Mouse (Mus musculus): ENCODE data around the gene B130006D01Rik. TPM values are rescaled to one million over a fixed set of nuclear protein-coding genes. Genes with fewer than 3 reads are reported as not detected.

B130006D01Rik gene
- polyA plus RNA-seq, 1 experiment, result 0.34 TPM

- TF ChIP-seq POLR2A (IDR thresholded peaks at IDR 0.05; ENCODE audit: control insufficient read depth, extremely low read depth, insufficient read depth, low read length, poor library complexity) (no peak), CTCF (IDR thresholded peaks at IDR 0.05; ENCODE audit: borderline replicate concordance, control insufficient read depth, extremely low read depth, insufficient read depth, low read length, poor library complexity) (no peak)
- no peak for DNase-seq
- over 99% methylated on average over 4 of the region's 4 CpGs for whole genome bisulfite sequencing
- no peaks in the 10 kb centered on the region for H3K27me3 ChIP-seq (ENCODE audit: control insufficient read depth, insufficient read depth, low read length)
- H3K27ac ChIP-seq (ENCODE audit: control insufficient read depth, insufficient read depth, low read length), result no peak overlapping the region
- 0 out of 2 replicates have a peak, but pooled peaks cover 2% of the 10 kb centered on the region for H3K4me1 ChIP-seq (replicated peaks; ENCODE audit: control insufficient read depth, insufficient read depth, low read length)
- no peaks in the 10 kb centered on the region for H3K36me3 ChIP-seq (ENCODE audit: control insufficient read depth, insufficient read depth, low read length)
- H3K4me3 ChIP-seq (ENCODE audit: control insufficient read depth, insufficient read depth, low read length), result no peak overlapping the region
These were observed 1.1 kb downstream of the B130006D01Rik start for GRCm38 (mm10) chr11:95724466-95724865.

GRCm38 (mm10) chr11:95726156-95726555 lies 2.8 kb downstream of the B130006D01Rik start:
- TF ChIP-seq POLR2A (IDR thresholded peaks at IDR 0.05; ENCODE audit: control insufficient read depth, extremely low read depth, insufficient read depth, low read length, poor library complexity), result no peak
- TF ChIP-seq CTCF (IDR thresholded peaks at IDR 0.05; ENCODE audit: borderline replicate concordance, control insufficient read depth, extremely low read depth, insufficient read depth, low read length, poor library complexity), result no peak
- Histone ChIP-seq H3K36me3 (ENCODE audit: control insufficient read depth, insufficient read depth, low read length) (no peaks in the 10 kb centered on the region), H3K4me3 (ENCODE audit: control insufficient read depth, insufficient read depth, low read length) (no peak overlapping the region), H3K4me1 (replicated peaks; ENCODE audit: control insufficient read depth, insufficient read depth, low read length) (0 out of 2 replicates have a peak, but pooled peaks cover 2% of the 10 kb centered on the region), H3K27ac (ENCODE audit: control insufficient read depth, insufficient read depth, low read length) (no peak overlapping the region), H3K27me3 (ENCODE audit: control insufficient read depth, insufficient read depth, low read length) (no peaks in the 10 kb centered on the region)
- 89% methylated on average over 4 of the region's 4 CpGs for WGBS
- no peak for DNase-seq

- no peaks in the 10 kb centered on the region for H3K27me3 ChIP-seq (ENCODE audit: control insufficient read depth, insufficient read depth, low read length)
- H3K27ac ChIP-seq (ENCODE audit: control insufficient read depth, insufficient read depth, low read length), result no peak overlapping the region
- H3K4me3 ChIP-seq (ENCODE audit: control insufficient read depth, insufficient read depth, low read length), result no peak overlapping the region
- H3K36me3 ChIP-seq (ENCODE audit: control insufficient read depth, insufficient read depth, low read length), result no peaks in the 10 kb centered on the region
- H3K4me1 ChIP-seq (replicated peaks; ENCODE audit: control insufficient read depth, insufficient read depth, low read length), result 0 out of 2 replicates have a peak, but pooled peaks cover 2% of the 10 kb centered on the region
- TF ChIP-seq CTCF (IDR thresholded peaks at IDR 0.05; ENCODE audit: borderline replicate concordance, control insufficient read depth, extremely low read depth, insufficient read depth, low read length, poor library complexity) (no peak), POLR2A (IDR thresholded peaks at IDR 0.05; ENCODE audit: control insufficient read depth, extremely low read depth, insufficient read depth, low read length, poor library complexity) (no peak)
- DNase-seq, result no peak
- WGBS, result 80% methylated on average over 5 of the region's 5 CpGs
These were observed 4.6 kb downstream of the B130006D01Rik start for GRCm38 (mm10) chr11:95727947-95728346.

GRCm38 (mm10) chr11:95728916-95729907 lies 5.8 kb downstream of the B130006D01Rik start:
- Histone ChIP-seq H3K4me1 (replicated peaks; ENCODE audit: control insufficient read depth, insufficient read depth, low read length) (0 out of 2 replicates have a peak, but pooled peaks cover 2% of the 10 kb centered on the region), H3K36me3 (ENCODE audit: control insufficient read depth, insufficient read depth, low read length) (no peaks in the 10 kb centered on the region), H3K27ac (ENCODE audit: control insufficient read depth, insufficient read depth, low read length) (no peak overlapping the region), H3K4me3 (ENCODE audit: control insufficient read depth, insufficient read depth, low read length) (no peak overlapping the region), H3K27me3 (ENCODE audit: control insufficient read depth, insufficient read depth, low read length) (no peaks in the 10 kb centered on the region)
- DNase-seq, result no peak
- TF ChIP-seq POLR2A (IDR thresholded peaks at IDR 0.05; ENCODE audit: control insufficient read depth, extremely low read depth, insufficient read depth, low read length, poor library complexity) (no peak), CTCF (IDR thresholded peaks at IDR 0.05; ENCODE audit: borderline replicate concordance, control insufficient read depth, extremely low read depth, insufficient read depth, low read length, poor library complexity) (no peak)
- 70% methylated on average over 12 of the region's 12 CpGs for WGBS

GRCm38 (mm10) chr11:95734485-95734884 lies 11.1 kb downstream of the B130006D01Rik start:
- no peaks in the 10 kb centered on the region for H3K36me3 ChIP-seq (ENCODE audit: control insufficient read depth, insufficient read depth, low read length)
- no peaks in the 10 kb centered on the region for H3K27me3 ChIP-seq (ENCODE audit: control insufficient read depth, insufficient read depth, low read length)
- no peak overlapping the region for H3K27ac ChIP-seq (ENCODE audit: control insufficient read depth, insufficient read depth, low read length)
- no peak overlapping the region for H3K4me3 ChIP-seq (ENCODE audit: control insufficient read depth, insufficient read depth, low read length)
- TF ChIP-seq CTCF (IDR thresholded peaks at IDR 0.05; ENCODE audit: borderline replicate concordance, control insufficient read depth, extremely low read depth, insufficient read depth, low read length, poor library complexity) (no peak), POLR2A (IDR thresholded peaks at IDR 0.05; ENCODE audit: control insufficient read depth, extremely low read depth, insufficient read depth, low read length, poor library complexity) (no peak)
- DNase-seq, result no peak
- H3K4me1 ChIP-seq (replicated peaks; ENCODE audit: control insufficient read depth, insufficient read depth, low read length), result peaks cover 3% of the 10 kb centered on the region
- WGBS, result 78% methylated on average over 2 of the region's 2 CpGs

DNA sequence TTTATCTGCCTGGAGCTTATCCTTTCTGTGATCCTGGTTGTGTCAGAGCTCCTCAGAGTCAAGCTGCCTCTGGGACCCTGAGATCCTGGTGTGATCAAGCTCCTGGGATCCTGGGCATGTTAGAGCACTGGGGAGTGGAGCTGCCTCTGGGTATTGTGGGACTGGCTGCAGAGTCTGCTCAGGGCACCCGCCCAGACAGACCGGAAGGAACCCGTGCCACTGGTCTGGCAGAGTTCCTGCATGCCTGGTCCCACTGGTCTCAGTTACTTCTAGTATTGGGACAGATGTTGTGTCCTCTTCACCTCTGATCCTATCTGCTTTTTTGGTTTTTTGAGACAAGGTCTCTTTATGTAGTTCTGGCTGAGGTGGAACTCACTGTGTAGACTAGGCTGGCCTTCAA lies 14.4 kb downstream of the B130006D01Rik start:
- no peak overlapping the region for H3K4me3 ChIP-seq (ENCODE audit: control insufficient read depth, insufficient read depth, low read length)
- H3K27ac ChIP-seq (ENCODE audit: control insufficient read depth, insufficient read depth, low read length), result no peak overlapping the region
- TF ChIP-seq CTCF (IDR thresholded peaks at IDR 0.05; ENCODE audit: borderline replicate concordance, control insufficient read depth, extremely low read depth, insufficient read depth, low read length, poor library complexity) (no peak), POLR2A (IDR thresholded peaks at IDR 0.05; ENCODE audit: control insufficient read depth, extremely low read depth, insufficient read depth, low read length, poor library complexity) (no peak)
- no peaks in the 10 kb centered on the region for H3K27me3 ChIP-seq (ENCODE audit: control insufficient read depth, insufficient read depth, low read length)
- no peak for DNase-seq
- H3K36me3 ChIP-seq (ENCODE audit: control insufficient read depth, insufficient read depth, low read length), result no peaks in the 10 kb centered on the region
- H3K4me1 ChIP-seq (replicated peaks; ENCODE audit: control insufficient read depth, insufficient read depth, low read length), result peaks cover 3% of the 10 kb centered on the region
- WGBS, result 15% methylated on average over 3 of the region's 3 CpGs
